Mouse (Mus musculus) heart, postnatal 0 days (tissue): Measurements from ENCODE around the gene H2al2a.

Source experiments
- CTCF ChIP-seq: IDR thresholded peaks from 2 replicates; pipeline ENCODE4 v1.5.1; 2016; ENCODE audit warnings: antibody characterized with exemption, control low read depth, low read depth
- EP300 ChIP-seq: IDR thresholded peaks from 2 replicates; pipeline ENCODE4 v1.6.1; 2016; ENCODE audit warnings: antibody characterized with exemption, low read depth

- no peak for TF ChIP-seq CTCF
- TF ChIP-seq EP300 = no peak
Measured at GRCm38 (mm10) chr2:18026116-18026947, 29.6 kb upstream of the H2al2a start.
